Mouse (Mus musculus) hindbrain, embryonic 15.5 days (tissue): ENCODE data around the gene Atp13a2. TPM values are rescaled to one million over a fixed set of nuclear protein-coding genes. Genes with fewer than 3 reads are reported as not detected.

Experiments
- ATAC-seq: fragments of 200-750 bp; cut with Nextera tagmentation; 2 replicates; pipeline ENCODE4 v1.8.0; 2017; ENCODE audit warnings: low read depth, moderate number of reproducible peaks, moderate TSS enrichment; ENCODE audit not compliant: low FRiP score
- H3K27ac ChIP-seq: fragments of 300-500 bp; sonication (generic); replicated peaks from 2 replicates; pipeline ENCODE4 v1.5.1; 2015; ENCODE audit warnings: mild to moderate bottlenecking, inconsistent platforms
- H3K27me3 ChIP-seq: fragments of 300-500 bp; sonication (generic); 2 replicates; pipeline ENCODE4 v1.6.1; 2015; ENCODE audit warnings: control low read depth, inconsistent platforms
- H3K36me3 ChIP-seq: fragments of 300-500 bp; sonication (generic); 2 replicates; pipeline ENCODE4 v1.6.1; 2015; ENCODE audit warnings: control low read depth, inconsistent platforms
- H3K4me1 ChIP-seq: fragments of 300-500 bp; sonication (generic); replicated peaks from 2 replicates; pipeline ENCODE4 v1.6.1; 2015; ENCODE audit warnings: control low read depth, inconsistent platforms
- H3K4me2 ChIP-seq: fragments of 300-500 bp; sonication (generic); 2 replicates; pipeline ENCODE4 v1.6.1; 2015; ENCODE audit warnings: moderate library complexity, mild to moderate bottlenecking, inconsistent platforms
- H3K4me3 ChIP-seq: fragments of 300-500 bp; sonication (generic); 2 replicates; pipeline ENCODE4 v1.5.1; 2015; ENCODE audit warnings: mild to moderate bottlenecking, inconsistent platforms
- H3K9ac ChIP-seq: fragments of 300-500 bp; sonication (generic); 2 replicates; pipeline ENCODE4 v1.6.1; 2015; ENCODE audit warnings: inconsistent platforms
- H3K9me3 ChIP-seq: fragments of 300-500 bp; sonication (generic); 2 replicates; pipeline ENCODE4 v1.6.1; 2016; ENCODE audit warnings: control low read depth, inconsistent platforms
- WGBS: fragments of 180-500 bp; shearing (Covaris S2); methylation state at CpG from one replicate; pipeline ENCODE4 v1.1.7; 2015; 5-methylcytosine and 5-hydroxymethylcytosine counted together
- polyA plus RNA-seq: library from polyadenylated mRNA; unstranded; fragments of >200 nt; fragmentation: Nextera tagmentation; extraction: Ambion mirVana; gene quantifications from 2 replicates; pipeline ENCODE4 v1.2.1, GENCODE M21; 2015

The Atp13a2 gene
- polyA plus RNA-seq, 1 experiment from 2014 or later, result 193 TPM

DNA sequence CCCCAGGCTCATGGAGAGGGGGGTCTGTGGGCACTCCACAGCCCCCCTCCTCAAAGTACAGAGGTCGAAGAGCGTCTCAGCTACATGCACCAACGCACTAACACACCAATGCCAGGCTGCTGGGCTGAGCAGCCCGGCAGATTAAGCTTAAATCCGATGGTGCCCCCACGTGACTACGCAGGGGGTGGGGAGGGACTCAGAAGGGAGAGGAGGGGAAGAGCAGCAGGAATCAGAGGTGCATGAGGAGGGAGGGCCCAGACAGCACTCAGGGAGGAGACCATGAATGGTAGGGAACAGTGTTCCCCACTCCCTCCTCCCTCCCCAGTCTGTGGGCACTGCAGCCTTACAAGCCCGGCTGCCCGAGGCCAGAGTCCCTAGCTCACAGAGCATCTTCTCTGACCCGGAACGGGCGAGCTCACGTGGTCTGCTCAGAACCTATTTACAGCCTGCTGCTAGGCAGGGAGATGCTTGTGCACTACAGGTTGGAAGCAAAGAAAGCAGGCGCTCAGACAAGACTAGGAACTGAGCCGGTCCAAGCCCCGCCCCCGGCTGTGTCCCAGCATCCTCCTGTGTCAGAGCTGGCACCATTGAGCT, 67.0 kb downstream of the Atp13a2 start:
- peak overlapping the region; percentile 40 for H3K9ac ChIP-seq
- peak overlapping the region; percentile 81 for H3K27ac ChIP-seq
- H3K4me2 ChIP-seq, result peak overlapping the region; percentile 50
- H3K4me1 ChIP-seq, result peaks cover 41% of the 10 kb centered on the region
- 19% methylated on average over 17 of the region's 17 CpGs for WGBS
- H3K9me3 ChIP-seq, result no peaks in the 10 kb centered on the region
- peak; percentile 36 for ATAC-seq
- peak overlapping the region; percentile 17 for H3K4me3 ChIP-seq
- H3K27me3 ChIP-seq, result no peaks in the 10 kb centered on the region
- H3K36me3 ChIP-seq, result no peaks in the 10 kb centered on the region

Other genes starting within 250 kb of the Atp13a2 start
- not detected in 2 replicates for gene Padi6, start 244.2 kb upstream of the Atp13a2 start, polyA plus RNA-seq
- gene Padi4, start 212.6 kb upstream of the Atp13a2 start, polyA plus RNA-seq, result 0.09 TPM in 2 replicates
- gene Padi3, start 176.2 kb upstream of the Atp13a2 start, polyA plus RNA-seq, result not detected in 2 replicates
- gene Padi1, start 141.1 kb upstream of the Atp13a2 start, polyA plus RNA-seq, result 0.06 TPM in 1 of 2 replicates, not detected in the other
- gene Padi2, start 80.5 kb upstream of the Atp13a2 start, polyA plus RNA-seq, result 1.2 and 2.2 TPM in 2 replicates
- 480 TPM in 2 replicates for gene Sdhb, start 25.7 kb upstream of the Atp13a2 start, polyA plus RNA-seq
- gene Mfap2, start 23.5 kb downstream of the Atp13a2 start, polyA plus RNA-seq, result 161 and 173 TPM in 2 replicates
- 6.2 and 7.7 TPM in 2 replicates for gene Crocc, start 73.7 kb downstream of the Atp13a2 start, polyA plus RNA-seq
- gene Necap2, start 91.5 kb downstream of the Atp13a2 start, polyA plus RNA-seq, result 50.6 and 56.2 TPM in 2 replicates
- 0.43 and 0.71 TPM in 2 replicates for gene Spata21, start 101.5 kb downstream of the Atp13a2 start, polyA plus RNA-seq
- 24.9 TPM in 2 replicates for gene Szrd1, start 152.9 kb downstream of the Atp13a2 start, polyA plus RNA-seq
- 23.7 and 25.2 TPM in 2 replicates for gene Fbxo42, start 161.0 kb downstream of the Atp13a2 start, polyA plus RNA-seq
- gene Rsg1, start 227.1 kb downstream of the Atp13a2 start, polyA plus RNA-seq, result 7.8 and 10.9 TPM in 2 replicates